Mouse (Mus musculus): ENCODE results near the gene Spata31d1a.

DNA sequence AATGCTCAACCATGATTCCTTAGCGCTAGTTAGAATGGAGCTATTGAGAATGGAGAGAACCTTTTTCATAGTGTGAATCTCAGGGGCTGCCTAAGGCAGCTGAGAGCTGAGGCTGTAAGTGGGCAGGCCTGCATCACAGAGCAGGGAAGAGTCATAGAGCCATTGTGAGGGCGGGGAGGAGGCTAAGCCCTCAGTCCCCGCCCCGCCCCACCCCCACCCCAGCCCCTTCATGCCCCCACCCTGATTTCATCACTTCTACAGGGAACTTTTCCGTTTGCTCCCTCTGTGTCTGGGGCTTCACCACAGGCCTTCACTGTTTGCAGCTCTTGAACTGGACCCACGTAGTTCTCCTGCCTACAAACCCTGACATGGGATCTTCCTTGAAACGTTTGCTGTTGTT is 21.5 kb upstream of the Spata31d1a start, which contains the start of gene Spata31d1d:
- TF ChIP-seq CTCF (IDR thresholded peaks at IDR 0.05): no peak
- no peak for TF ChIP-seq EP300 (IDR thresholded peaks at IDR 0.05)
